Mouse (Mus musculus): Measurements from ENCODE around the gene Ppfia1.
A peak's percentile ranks its signal among the peaks of the same experiment; 100 is the strongest.

The Ppfia1 gene

DNA sequence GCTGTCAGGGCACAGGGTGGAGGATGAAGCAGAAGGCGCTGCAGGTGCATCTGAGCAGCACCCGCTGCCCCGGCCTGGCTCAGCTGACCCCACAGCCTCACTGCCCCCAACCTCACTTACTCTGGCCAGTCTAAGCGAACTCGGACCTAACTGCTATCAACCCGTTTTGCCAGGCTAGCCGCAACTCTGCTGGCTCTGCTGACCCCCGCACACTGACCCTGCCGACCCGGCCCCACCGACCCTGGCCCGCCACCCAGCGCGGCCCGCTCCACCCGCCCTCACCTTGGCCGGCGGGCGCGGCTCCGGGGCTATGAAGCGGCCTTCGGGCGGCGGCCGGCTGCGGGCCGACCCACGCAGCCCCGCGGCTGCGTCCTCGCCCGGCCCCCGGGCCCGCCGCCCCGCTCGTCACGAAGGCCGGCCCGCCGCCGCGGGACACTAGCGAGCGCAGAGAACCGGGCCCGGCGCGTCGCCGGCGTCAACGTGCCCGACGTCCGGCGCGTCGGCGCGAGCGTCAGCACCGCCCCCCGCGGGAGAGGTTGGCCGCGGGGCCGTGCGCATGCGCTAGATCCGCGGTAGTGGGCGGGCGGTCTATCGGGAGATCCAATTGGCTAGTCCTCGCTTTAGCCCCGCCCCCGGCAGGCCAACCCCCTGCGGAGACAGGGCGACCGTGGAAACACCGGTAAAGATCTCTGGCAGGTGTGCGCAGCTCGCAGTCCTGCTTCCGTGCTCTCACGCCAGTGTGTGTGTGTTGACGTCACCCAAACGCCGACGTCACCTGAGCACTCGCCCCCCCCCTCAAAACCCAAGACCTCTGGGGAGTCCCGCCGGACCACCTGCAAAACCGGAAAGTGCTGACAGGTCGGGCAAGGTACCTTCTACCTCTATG is at the start of gene Ppfia1:
TSS of gene Ppfia1 (minus strand) at position 493 of the 886 bp plus-strand sequence.
- DNase-seq (ENCODE audit: low spot score in 2 of 2) = peak; percentile 96 to 97

DNA sequence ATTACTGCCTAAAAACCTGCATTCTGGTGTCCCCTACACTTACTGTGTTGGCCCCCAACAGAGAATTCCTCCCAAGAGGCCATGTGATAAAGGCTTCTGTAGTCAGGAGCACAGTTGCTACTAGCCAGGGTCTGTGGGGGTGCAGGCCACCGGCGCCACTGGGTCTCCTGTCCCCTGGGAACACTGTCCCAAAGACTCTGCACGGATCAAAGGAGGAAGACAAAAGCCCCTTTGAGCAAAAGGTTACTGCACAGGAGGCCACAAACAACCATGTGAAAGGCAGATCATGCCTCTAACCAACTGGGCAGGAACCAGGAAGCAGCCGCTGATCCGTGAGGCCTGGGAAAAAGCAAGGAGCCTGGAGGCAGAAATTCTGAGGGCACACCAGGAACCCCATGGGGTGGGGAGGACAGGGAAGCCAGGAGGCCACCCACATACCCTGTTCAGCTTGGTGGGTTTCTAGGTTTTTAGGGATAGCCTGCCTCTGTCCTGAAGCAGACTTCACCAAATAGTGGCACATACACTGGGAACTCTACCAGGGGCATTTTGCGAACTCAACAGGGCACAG is 46.9 kb upstream of the Ppfia1 start:
- no peak for DNase-seq (ENCODE audit: low spot score in 2 of 2)

DNA sequence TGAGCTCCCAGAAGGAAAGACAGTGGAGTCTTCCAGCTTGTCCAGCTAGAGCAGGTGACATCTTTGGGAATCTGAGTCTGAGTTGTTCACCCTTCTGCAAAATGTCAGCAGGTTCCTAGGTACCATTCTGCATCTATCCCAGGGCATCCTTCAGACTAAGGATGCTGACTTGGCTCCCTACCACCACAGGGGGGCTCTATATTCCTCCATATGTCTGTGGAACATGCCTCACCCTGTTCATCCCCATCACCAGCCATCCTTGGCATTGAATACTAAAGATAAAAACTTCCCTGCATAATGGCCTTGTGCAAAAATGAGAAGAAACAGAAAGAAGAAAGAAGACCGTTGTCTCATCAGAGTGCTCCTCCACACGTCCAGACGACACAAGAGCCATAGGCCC is 36.0 kb upstream of the Ppfia1 start:
- DNase-seq (ENCODE audit: low spot score in 2 of 2) = no peak

DNA sequence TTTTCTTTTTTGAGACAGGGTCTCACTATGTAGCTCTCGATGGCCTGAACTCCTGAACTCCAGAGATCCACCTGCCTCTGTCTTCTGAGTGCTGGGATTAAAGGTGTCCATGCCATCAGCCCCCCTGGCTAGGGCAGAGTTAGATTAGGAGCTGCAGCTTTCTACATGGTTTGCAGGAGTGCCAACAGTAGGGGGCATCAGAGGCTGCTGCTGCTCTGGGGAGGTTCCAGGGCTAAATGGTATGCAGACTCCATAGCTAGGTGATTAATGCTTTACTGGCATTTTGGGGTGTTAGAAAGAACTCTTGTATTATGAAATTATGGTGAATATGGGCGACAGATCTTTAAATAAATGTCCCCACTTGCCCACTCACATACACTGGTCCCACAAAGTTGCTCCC is 33.8 kb upstream of the Ppfia1 start:
- DNase-seq (ENCODE audit: low spot score in 2 of 2) = peak in 1 of 2 experiments; percentile 30

DNA sequence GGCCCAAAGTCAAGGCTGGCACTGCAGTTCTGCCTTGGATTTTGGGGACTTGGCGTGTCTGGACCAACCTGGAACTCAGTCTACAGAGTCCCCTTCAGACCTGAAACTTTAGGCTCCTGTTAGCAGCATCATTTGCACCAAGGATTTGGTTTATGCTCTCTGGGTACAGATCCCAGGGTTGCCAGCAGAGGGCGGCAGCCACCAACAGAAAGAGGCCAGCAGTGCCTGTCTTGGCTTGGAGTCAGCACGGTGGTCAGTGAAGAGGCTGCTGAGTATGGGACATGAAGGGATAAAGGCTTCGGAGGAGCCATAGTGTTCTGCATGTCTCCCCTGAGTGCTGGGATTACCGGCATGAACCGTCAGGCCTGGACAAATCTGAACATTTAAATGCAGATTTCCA is 32.1 kb upstream of the Ppfia1 start:
- peak; percentile 30 to 38 for DNase-seq (ENCODE audit: low spot score in 2 of 2)

DNA sequence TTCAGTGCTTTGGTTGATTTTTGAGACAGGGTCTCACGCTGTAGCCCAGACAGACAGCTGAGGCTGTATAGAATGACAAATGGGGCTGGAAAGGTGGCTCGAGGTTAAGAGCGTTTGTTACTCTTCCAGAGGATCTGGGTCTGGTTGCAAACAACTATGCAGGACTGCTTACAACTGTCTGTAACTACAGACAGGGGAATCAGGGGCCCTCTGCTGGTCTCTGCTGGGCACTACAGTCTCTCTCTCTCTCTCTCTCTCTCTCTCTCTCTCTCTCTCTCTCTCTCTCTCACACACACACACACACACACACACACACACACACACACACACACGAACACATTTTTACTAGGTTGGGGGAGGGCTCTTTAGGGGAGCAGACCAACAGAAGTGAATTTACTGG is 30.1 kb upstream of the Ppfia1 start:
- DNase-seq (ENCODE audit: low spot score in 2 of 2) = no peak

DNA sequence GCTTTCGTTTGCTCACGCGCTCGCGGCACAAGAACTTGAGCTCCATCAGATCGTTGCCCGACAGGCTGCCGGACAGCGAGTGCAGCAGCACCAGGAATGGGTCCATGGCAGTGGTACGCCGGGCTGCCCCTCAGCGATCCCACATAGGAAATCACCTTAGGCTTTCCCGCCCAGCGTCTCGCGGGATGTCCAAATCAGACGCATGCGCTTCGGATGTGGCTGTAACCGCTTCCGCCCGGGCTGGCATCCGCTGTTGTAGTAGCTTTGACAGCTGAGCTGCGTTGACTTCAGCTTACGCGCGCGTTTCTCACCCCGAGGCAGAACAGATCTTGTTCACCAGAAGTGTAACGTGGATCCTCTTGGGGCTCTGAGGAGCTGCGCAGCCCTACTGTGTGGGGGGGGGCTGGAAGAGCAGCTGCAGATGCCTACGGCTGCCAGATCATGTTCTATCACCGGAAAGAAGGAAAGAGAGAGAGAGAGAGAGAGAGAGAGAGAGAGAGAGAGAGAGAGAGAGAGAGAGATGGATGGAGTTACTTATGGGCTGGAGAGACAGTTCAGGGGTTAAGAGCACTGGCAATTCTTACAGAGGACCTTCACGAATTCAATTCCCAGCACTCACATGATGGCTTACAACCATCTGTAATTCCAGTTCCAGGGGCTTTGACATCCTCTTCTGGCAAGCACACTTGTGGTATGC is 28.9 kb upstream of the Ppfia1 start, which contains the start of gene Fadd:
TSS of gene Fadd (minus strand) at position 180 of the 697 bp plus-strand sequence.
- DNase-seq (ENCODE audit: low spot score in 2 of 2) = peak; percentile 89 to 91

DNA sequence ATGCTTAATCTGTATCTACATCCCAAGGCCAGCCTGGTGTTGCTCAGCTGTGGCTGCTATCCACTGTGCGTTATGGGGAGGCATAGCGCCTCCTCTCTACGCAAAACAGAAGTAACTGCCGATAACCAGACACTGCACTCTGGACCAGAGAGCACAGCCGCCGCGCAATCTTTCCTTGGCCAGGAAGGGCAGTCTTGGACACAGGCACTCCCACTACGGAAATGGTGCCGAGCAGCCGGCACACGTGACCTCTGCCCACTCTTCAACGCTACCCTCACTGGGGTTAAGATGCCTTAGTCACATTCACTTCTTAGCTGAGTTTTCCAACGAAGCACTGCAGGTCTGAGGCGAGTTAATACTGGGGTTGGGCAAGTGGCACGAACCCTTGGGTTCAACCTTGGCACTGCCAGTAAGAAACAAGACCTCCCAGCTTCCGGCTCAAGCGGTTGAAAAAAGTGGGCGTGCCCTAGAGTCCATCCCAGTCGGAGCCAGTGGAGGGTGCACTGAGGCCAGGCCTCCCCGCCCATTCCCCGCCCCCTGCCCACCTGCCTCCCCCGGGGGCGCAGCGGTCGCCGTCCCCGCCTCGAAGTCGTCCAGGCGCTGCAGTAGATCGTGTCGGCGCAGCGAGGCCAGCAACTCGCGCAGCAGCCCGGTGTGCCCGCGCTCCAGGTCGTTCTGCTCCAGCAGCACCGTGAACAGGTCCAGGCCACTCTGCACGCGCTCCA is 28.2 kb upstream of the Ppfia1 start:
- DNase-seq (ENCODE audit: low spot score in 2 of 2) = peak; percentile 34 to 45

DNA sequence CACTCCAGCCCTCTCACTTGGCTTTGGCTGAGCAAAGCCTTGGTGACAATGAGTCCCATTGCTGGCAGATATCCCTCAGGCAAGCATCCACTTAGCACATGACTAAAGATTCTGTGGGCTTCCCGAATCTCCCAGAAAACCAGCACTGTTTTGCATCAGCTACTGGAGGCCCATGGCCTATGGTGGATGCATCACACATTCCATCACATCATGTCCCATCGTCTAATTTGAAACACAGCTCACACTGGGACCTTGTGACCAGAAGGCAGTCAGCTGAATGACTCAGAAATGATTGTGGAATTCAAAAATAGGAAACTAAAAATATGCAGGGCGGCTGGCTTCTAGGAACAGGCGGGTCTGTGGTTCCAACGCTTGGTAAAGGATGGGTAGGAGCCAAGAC is 24.3 kb upstream of the Ppfia1 start:
- peak; percentile 16 to 25 for DNase-seq (ENCODE audit: low spot score in 2 of 2)

DNA sequence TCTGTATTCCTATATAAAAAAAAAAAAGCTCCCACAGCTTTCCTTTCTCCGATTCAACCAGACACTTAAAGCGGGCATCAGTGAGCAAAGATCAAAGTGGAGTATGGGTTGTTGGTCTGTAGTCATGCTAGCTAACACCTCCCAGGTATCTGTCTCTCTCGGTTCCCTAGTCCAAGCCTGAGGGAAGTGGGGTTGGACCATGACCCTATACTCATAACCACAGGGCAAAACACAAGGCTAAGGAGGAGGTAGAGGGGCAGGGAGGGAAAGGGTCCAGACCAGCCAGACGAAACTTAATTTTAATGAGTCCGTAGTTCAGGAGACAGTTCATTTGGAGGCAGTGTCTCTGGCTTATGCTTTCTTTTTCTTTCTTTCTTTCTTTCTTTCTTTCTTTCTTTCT is 18.7 kb upstream of the Ppfia1 start:
- no peak for DNase-seq (ENCODE audit: low spot score in 2 of 2)

DNA sequence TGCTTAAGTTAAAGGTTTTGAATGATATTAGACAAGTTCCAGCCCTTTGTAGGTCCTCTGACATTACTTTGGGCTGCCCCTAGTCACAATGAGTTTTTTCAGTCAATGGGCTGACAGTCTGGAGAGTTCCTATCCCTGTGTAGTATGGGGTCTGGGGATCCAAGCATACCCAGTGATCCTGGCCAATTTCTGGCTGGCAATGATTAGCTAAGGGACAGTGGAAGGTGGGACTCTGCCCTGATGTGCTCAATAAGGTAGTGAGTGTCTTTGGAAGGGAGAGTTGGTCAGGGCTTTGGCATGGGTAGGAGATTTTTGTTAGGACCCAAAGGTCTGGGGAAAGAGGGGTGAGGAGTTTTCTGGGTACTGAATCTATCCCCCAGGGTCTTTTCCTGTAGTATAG is 18.1 kb upstream of the Ppfia1 start:
- DNase-seq (ENCODE audit: low spot score in 2 of 2) = no peak

DNA sequence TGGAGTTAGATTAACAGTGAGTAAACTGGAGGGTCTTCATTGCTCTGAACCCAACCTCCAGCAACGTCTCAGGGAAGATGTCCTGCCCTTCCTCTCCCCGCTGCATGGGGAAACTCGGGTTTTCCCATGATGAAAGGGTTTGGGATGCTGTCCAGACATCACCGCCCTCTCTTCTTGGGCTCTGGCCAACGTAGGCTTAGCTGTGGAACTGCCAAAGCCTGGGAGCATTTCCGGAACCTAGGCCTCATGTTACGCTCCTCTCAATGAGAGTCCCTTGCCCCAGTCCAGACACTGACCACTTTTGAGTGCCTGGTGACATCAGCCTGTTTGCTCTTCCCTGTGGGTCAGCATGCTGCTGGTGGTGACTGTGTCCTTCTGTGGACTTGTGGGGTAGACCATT is 15.9 kb upstream of the Ppfia1 start:
- DNase-seq (ENCODE audit: low spot score in 2 of 2) = no peak

DNA sequence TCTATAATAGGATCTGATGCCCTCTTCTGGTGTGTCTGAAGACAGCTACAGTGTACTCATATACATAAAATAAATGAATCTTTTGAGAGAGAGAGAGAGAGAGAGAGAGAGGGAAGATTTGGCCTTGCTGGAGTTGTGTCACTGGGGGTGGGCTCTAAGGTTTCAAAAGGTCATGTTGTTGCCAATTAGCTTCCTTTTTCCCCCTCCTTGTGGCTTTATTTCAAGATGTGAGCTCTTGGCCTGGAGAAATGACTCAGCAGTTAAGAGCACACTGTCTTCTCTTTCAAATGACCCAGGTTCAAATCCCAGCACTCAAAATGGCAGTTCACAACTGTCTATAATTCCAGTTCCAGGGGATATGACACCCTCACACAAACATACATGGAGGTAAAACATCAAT is 14.6 kb upstream of the Ppfia1 start:
- no peak for DNase-seq (ENCODE audit: low spot score in 2 of 2)

DNA sequence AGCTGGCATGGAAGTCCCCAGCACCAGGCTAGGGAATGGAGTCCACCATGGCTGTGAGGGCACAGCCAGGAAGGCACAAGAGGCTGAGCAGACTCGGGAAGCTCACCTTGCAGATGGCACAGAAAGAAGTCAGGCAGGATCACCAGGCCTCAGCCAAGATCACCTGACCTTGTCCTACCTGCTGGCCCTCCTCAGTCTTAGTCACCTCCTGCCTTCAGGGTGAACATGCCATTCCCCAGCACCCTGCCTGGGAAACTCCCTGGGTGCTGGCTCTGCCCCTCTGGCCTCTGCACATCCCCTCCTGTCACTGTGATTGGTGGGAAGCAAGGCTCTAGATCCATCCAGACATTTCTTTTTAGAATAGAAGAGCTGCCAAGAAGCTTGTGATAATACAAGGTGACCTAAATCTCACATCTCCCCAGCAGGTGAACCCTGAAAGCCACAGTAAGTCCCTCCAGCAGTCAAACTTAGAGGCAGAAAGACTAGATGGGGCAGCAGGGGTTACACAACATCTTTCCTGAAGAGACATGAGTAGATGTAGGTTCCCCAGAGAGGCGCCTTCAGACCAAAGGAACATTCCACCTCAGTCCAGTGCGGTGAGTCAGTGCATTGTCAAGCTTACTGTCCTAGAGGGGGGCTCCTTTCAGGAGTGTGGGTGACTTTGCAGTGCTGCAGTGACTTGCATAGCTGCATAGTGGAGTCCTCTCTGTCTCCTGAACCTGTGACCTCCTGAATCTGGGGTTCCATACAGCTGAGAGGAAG is 13.6 kb upstream of the Ppfia1 start:
- no peak for DNase-seq (ENCODE audit: low spot score in 2 of 2)

DNA sequence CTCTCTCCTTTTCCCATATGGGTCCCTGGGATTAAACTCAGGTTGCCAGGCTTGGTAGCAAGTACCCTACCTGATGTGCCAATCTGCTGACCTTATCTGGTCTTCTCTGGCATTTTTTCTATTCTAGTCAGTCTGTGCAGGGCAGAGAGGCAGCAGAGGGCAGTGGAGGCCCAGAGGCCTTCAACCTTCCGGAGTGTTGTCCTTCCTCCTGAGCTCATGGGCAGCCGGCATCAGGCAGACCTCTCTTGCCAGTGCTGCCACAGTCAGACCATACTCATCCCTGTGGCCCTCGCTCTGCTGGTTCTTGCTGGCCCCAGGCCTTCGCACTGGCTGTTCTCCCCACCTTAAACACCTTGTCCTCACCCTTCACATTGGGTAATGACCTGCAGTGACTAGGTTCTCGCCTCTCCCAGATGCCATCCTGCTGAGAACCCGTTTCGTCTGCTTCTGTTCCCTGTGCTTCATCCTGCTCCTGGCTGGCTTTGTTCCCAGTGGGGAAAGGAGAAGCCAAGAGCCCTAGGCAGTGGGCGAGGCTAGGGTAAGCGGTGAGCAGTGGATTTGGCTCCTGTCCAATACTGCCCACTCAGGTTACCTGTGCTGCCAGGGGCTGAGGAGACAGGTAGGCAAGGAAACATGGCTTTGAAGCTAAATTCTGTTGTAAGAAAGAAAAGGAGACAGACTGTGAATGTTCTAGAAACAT is 10.1 kb upstream of the Ppfia1 start:
- DNase-seq (ENCODE audit: low spot score in 2 of 2) = no peak

DNA sequence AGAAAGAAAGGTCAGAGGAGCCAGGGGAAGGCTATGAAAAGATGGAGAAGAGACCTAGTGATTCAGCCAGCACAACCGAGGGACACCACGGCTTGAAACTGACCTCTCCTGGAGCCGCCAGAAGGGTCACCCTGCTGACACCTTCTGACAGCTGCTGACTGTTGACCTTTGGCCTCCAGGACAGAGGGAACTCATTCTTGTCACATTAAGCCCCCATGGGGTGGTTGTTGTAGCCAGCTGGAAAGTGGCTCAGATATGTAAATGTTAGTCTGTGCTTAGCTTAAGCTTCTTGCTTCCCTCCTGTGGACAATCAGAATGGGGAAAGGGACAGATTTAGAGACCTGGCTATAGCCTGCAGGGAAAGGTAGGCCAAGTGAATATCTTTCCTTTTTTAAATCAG is 8.5 kb upstream of the Ppfia1 start:
- DNase-seq (ENCODE audit: low spot score in 2 of 2) = no peak

DNA sequence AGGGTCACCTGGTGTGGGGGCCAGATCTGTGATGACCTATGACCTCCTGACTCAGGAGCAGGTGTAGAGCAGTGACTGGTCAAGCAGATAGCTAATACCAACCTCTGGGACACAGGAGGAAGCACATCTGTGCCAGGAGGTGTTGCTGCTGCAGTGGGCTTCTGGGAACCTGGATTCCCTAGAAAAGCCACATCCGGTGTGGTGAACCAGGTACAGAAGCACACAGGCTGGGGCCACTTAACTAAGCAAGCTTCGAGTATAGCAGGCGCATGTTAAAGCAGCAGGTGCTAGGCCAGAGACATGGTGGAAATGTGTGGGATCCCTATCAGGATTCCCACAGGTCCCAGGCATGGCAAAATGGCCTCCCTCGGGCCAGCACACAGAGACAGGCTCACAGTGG is 7.1 kb upstream of the Ppfia1 start:
- no peak for DNase-seq (ENCODE audit: low spot score in 2 of 2)

DNA sequence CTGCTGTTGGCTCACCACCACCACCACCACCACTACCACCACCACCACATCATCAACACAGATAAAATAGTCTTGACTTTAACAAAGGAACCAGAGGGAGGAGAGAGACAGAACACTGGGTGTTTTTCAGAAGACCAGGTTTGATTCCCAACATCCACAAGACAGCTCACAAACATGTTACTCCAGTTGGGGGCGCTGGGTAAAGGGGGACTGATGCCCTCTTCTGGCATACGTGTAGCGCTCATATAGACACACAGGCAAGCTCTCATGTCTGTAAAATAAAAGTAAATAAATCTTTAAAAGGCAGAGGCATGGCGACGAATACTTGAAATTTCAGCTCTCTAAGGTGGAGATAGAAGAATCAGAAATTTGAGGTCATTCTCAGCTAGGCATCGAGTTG is 5.0 kb upstream of the Ppfia1 start:
- DNase-seq (ENCODE audit: low spot score in 2 of 2) = no peak

DNA sequence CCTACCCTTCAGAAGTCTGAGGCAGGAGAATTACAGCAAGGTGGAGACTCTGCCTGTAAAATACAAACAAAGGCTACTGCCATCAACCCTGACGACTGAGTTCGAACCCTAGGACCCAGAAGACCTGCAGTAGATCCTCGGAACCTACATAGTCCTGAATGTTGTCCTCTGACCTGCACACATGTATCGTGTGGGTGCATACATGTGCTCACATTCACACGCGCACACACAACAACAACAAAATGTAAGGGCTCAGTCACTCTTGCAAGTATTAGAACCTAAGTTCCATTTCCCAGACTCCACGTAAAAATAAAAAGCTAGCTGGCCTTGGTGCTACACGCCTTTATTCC is 569 bp upstream of the Ppfia1 start:
- DNase-seq (ENCODE audit: low spot score in 2 of 2) = no peak

DNA sequence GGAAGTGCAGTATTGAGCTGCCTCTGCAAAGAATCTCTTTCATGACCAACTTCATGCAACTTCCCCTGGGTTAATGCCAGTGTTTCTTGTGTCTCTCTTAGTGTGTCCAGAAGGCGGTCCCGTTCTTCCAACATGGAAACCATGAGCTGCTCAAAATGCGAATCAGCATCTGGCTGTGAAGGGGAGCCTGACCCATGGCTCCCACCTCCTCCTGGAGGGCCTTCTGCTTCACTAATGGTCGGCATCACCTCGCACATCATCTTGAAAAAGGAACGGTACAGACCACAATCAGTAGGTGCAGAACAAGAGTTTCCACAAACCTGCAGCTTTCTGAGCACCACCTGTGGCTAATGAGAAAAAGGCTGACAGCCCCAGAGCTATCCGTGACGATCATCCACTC is 1.3 kb downstream of the Ppfia1 start:
- DNase-seq (ENCODE audit: low spot score in 2 of 2) = no peak

DNA sequence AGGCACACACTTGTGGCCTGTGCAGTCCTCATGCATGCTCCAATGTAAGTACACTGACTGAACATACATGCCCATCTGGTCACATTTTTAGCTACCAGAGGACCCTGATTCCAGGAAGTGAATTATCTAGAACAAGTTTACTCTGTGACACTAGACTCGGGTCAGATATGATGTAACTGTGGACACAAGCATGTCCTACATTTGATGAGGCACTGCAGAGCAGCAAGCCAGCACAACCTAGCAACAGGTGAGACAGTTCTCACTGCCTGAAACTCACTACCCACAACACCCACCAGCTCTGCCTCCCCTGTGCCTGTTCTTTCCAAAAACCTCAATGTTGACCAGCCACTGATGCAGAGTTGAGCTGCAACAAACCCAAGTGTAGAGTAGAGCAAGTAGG is 2.7 kb downstream of the Ppfia1 start:
- DNase-seq (ENCODE audit: low spot score in 2 of 2) = no peak

Data from right cerebral cortex, postnatal 36 days (tissue).